Mouse (Mus musculus): ENCODE measurements around the gene Hectd2. TPM values are rescaled to one million over a fixed set of nuclear protein-coding genes. Genes with fewer than 3 reads are reported as not detected.

Hectd2 gene
- polyA plus RNA-seq, 1 experiment from 2014 or later: 1.4 TPM

GRCm38 (mm10) chr19:36664417-36664816 lies 110.0 kb downstream of the Hectd2 start:
- 78% methylated on average over 6 of the region's 6 CpGs for WGBS

DNA sequence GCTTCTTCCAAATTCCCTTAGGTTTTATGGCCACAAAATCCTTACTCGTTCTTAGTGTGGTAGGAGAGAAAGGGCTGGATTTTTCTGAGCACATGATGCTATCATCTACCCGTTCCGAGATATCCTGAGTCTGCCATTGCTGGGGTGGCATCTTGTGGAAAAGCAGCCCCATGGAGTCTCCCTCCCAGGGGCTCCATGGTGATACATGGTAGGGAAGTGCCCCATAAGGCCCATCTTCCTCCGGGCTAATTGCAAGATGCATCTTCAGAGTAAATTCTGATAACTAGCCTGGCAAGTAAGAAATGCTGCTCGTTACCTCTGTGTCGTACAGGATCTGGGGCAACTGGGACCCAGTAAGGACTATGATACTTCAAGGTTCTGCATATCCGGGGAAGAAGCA lies 110.8 kb downstream of the Hectd2 start:
- DNase-seq (ENCODE audit: low spot score) (no peak), ATAC-seq (ENCODE audit: low FRiP score, low TSS enrichment) (no peak)
- no peak overlapping the region for H3K4me3 ChIP-seq (ENCODE audit: low read depth, low read length)
- WGBS: 76% methylated on average over 7 of the region's 7 CpGs
- H3K36me3 ChIP-seq (ENCODE audit: control insufficient read depth, insufficient read depth, low read length): no peaks in the 10 kb centered on the region
- H3K4me1 ChIP-seq (replicated peaks; ENCODE audit: control insufficient read depth, insufficient read depth): no peaks in the 10 kb centered on the region
- no peak overlapping the region for H3K9ac ChIP-seq (ENCODE audit: low read length)
- no peak for TF ChIP-seq EP300 (optimal IDR thresholded peaks at IDR 0.05)
- no peak for TF ChIP-seq CTCF (IDR thresholded peaks at IDR 0.05; ENCODE audit: low read depth)
- no peak overlapping the region for H3K27ac ChIP-seq (replicated peaks)
- H3K9me3 ChIP-seq (ENCODE audit: control insufficient read depth, low read length): no peaks in the 10 kb centered on the region
- no peak overlapping the region for H3K4me2 ChIP-seq (replicated peaks; ENCODE audit: low read depth)
- no peaks in the 10 kb centered on the region for H3K27me3 ChIP-seq (ENCODE audit: control insufficient read depth, insufficient read depth, low read length)

More at GRCm38 (mm10) chr19:36664417-36664816, 110.0 kb downstream of the Hectd2 start:
- Histone ChIP-seq H3K9me3 (ENCODE audit: control insufficient read depth, low read length) (no peaks in the 10 kb centered on the region), H3K27me3 (ENCODE audit: control insufficient read depth, insufficient read depth, low read length) (no peaks in the 10 kb centered on the region), H3K4me2 (replicated peaks; ENCODE audit: low read depth) (no peak overlapping the region), H3K4me3 (ENCODE audit: low read depth, low read length) (no peak overlapping the region), H3K4me1 (replicated peaks; ENCODE audit: control insufficient read depth, insufficient read depth) (no peaks in the 10 kb centered on the region), H3K27ac (replicated peaks) (no peak overlapping the region), H3K9ac (ENCODE audit: low read length) (no peak overlapping the region), H3K36me3 (ENCODE audit: control insufficient read depth, insufficient read depth, low read length) (no peaks in the 10 kb centered on the region)
- ATAC-seq (ENCODE audit: low FRiP score, low TSS enrichment) (no peak), DNase-seq (ENCODE audit: low spot score) (no peak)
- TF ChIP-seq EP300 (optimal IDR thresholded peaks at IDR 0.05) (no peak), CTCF (IDR thresholded peaks at IDR 0.05; ENCODE audit: low read depth) (no peak)

- no peaks in the 10 kb centered on the region for H3K36me3 ChIP-seq (ENCODE audit: control insufficient read depth, insufficient read depth, low read length)
- no peak overlapping the region for H3K4me3 ChIP-seq (ENCODE audit: low read depth, low read length)
- H3K27ac ChIP-seq (replicated peaks): no peak overlapping the region
- H3K27me3 ChIP-seq (ENCODE audit: control insufficient read depth, insufficient read depth, low read length): no peaks in the 10 kb centered on the region
- TF ChIP-seq CTCF (IDR thresholded peaks at IDR 0.05; ENCODE audit: low read depth) (no peak), EP300 (optimal IDR thresholded peaks at IDR 0.05) (no peak)
- ATAC-seq (ENCODE audit: low FRiP score, low TSS enrichment) (no peak), DNase-seq (ENCODE audit: low spot score) (no peak)
- no peak overlapping the region for H3K9ac ChIP-seq (ENCODE audit: low read length)
- no peaks in the 10 kb centered on the region for H3K9me3 ChIP-seq (ENCODE audit: control insufficient read depth, low read length)
- no peak overlapping the region for H3K4me2 ChIP-seq (replicated peaks; ENCODE audit: low read depth)
- H3K4me1 ChIP-seq (replicated peaks; ENCODE audit: control insufficient read depth, insufficient read depth): no peaks in the 10 kb centered on the region
- WGBS: 41% methylated on average over 5 of the region's 5 CpGs
Observed at GRCm38 (mm10) chr19:36665641-36666040, 111.2 kb downstream of the Hectd2 start.

DNA sequence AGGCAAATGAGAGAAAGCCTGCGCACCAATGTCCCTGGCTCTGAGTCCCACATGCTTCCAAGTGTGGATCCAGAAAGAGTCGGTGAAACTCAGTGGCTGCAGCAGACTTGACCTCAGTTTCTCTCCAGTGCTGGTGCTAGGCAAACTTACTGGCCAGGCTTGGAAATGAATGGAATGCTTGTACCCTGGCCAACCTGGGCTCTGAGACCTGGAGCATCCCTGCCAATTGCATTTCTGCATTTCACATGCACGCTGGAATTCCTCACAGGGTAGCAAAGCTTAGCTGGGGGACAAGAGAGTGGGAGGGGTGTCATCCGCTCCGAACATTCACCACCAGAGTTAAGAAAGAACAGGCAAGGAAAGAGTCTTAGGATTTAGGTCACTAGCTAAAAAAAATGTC lies 112.0 kb downstream of the Hectd2 start:
- Histone ChIP-seq H3K4me1 (replicated peaks; ENCODE audit: control insufficient read depth, insufficient read depth) (no peaks in the 10 kb centered on the region), H3K4me3 (ENCODE audit: low read depth, low read length) (no peak overlapping the region), H3K27me3 (ENCODE audit: control insufficient read depth, insufficient read depth, low read length) (no peaks in the 10 kb centered on the region), H3K27ac (replicated peaks) (no peak overlapping the region), H3K36me3 (ENCODE audit: control insufficient read depth, insufficient read depth, low read length) (no peaks in the 10 kb centered on the region), H3K4me2 (replicated peaks; ENCODE audit: low read depth) (no peak overlapping the region), H3K9ac (ENCODE audit: low read length) (no peak overlapping the region), H3K9me3 (ENCODE audit: control insufficient read depth, low read length) (no peaks in the 10 kb centered on the region)
- 87% methylated on average over 5 of the region's 5 CpGs for WGBS
- no peak for ATAC-seq (ENCODE audit: low FRiP score, low TSS enrichment)
- no peak for DNase-seq (ENCODE audit: low spot score)
- TF ChIP-seq CTCF (IDR thresholded peaks at IDR 0.05; ENCODE audit: low read depth): no peak
- no peak for TF ChIP-seq EP300 (optimal IDR thresholded peaks at IDR 0.05)

DNA sequence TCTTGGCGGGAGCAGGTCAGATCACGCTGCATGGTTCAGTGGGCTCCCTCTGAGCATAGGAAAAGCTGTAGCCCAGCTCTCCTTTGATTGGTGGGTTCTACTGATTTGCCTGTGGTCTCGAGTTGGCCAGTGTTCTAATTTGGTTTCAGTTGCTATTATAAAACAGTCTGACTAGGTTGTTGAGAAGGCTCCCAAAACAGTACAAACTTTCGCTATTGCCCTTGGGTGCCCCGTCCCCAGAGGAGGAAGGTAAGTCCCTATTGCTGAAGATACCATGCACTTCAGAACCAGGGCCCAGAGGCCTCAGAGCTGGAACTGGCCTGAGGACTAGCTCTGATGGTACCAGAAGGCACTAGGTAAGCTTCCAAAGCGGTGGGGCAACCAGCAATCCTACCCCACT lies 112.9 kb downstream of the Hectd2 start:
- ATAC-seq (ENCODE audit: low FRiP score, low TSS enrichment) (no peak), DNase-seq (ENCODE audit: low spot score) (no peak)
- no peak overlapping the region for H3K9ac ChIP-seq (ENCODE audit: low read length)
- no peak overlapping the region for H3K27ac ChIP-seq (replicated peaks)
- no peaks in the 10 kb centered on the region for H3K4me1 ChIP-seq (replicated peaks; ENCODE audit: control insufficient read depth, insufficient read depth)
- no peaks in the 10 kb centered on the region for H3K9me3 ChIP-seq (ENCODE audit: control insufficient read depth, low read length)
- H3K4me3 ChIP-seq (ENCODE audit: low read depth, low read length): no peak overlapping the region
- no peak for TF ChIP-seq CTCF (IDR thresholded peaks at IDR 0.05; ENCODE audit: low read depth)
- TF ChIP-seq EP300 (optimal IDR thresholded peaks at IDR 0.05): no peak
- no peaks in the 10 kb centered on the region for H3K36me3 ChIP-seq (ENCODE audit: control insufficient read depth, insufficient read depth, low read length)
- H3K27me3 ChIP-seq (ENCODE audit: control insufficient read depth, insufficient read depth, low read length): no peaks in the 10 kb centered on the region
- WGBS: 93% methylated on average over 6 of the region's 6 CpGs
- no peak overlapping the region for H3K4me2 ChIP-seq (replicated peaks; ENCODE audit: low read depth)

GRCm38 (mm10) chr19:36668098-36668497 lies 113.7 kb downstream of the Hectd2 start:
- Histone ChIP-seq H3K27ac (replicated peaks) (no peak overlapping the region), H3K27me3 (ENCODE audit: control insufficient read depth, insufficient read depth, low read length) (no peaks in the 10 kb centered on the region), H3K9me3 (ENCODE audit: control insufficient read depth, low read length) (no peaks in the 10 kb centered on the region), H3K36me3 (ENCODE audit: control insufficient read depth, insufficient read depth, low read length) (no peaks in the 10 kb centered on the region), H3K4me2 (replicated peaks; ENCODE audit: low read depth) (no peak overlapping the region), H3K9ac (ENCODE audit: low read length) (no peak overlapping the region), H3K4me3 (ENCODE audit: low read depth, low read length) (no peak overlapping the region), H3K4me1 (replicated peaks; ENCODE audit: control insufficient read depth, insufficient read depth) (no peaks in the 10 kb centered on the region)
- ATAC-seq (ENCODE audit: low FRiP score, low TSS enrichment) (no peak), DNase-seq (ENCODE audit: low spot score) (no peak)
- TF ChIP-seq EP300 (optimal IDR thresholded peaks at IDR 0.05) (no peak), CTCF (IDR thresholded peaks at IDR 0.05; ENCODE audit: low read depth) (no peak)
- WGBS: 87% methylated on average over 1 of the region's 1 CpGs

Measured in stomach, postnatal 0 days (tissue).